Mouse (Mus musculus): ENCODE results near the gene Hao2. TPM values are rescaled to one million over a fixed set of nuclear protein-coding genes. Genes with fewer than 3 reads are reported as not detected.

Hao2 gene
- polyA plus RNA-seq, 1 experiment from 2014 or later: not detected

- no peak for ATAC-seq (ENCODE audit: insufficient read depth, low FRiP score, low TSS enrichment)
These were observed 12.2 kb downstream of the Hao2 start for GRCm38 (mm10) chr3:98880831-98881230.

GRCm38 (mm10) chr3:98880216-98880615 lies 12.8 kb downstream of the Hao2 start:
- H3K4me3 ChIP-seq (ENCODE audit: low read depth, low read length): no peak overlapping the region
- no peaks in the 10 kb centered on the region for H3K4me1 ChIP-seq (ENCODE audit: control insufficient read depth, insufficient read depth, low read length)
- WGBS: 73% methylated on average over 6 of the region's 6 CpGs

More at GRCm38 (mm10) chr3:98880831-98881230, 12.2 kb downstream of the Hao2 start:
- H3K27ac ChIP-seq (ENCODE audit: low read depth, low read length): no peak overlapping the region
- no peaks in the 10 kb centered on the region for H3K4me1 ChIP-seq (ENCODE audit: control insufficient read depth, insufficient read depth, low read length)
- no peak overlapping the region for H3K4me2 ChIP-seq (ENCODE audit: low read depth)
- 85% methylated on average over 2 of the region's 2 CpGs for WGBS
- no peak for DNase-seq (ENCODE audit: low spot score)
- H3K36me3 ChIP-seq (ENCODE audit: control insufficient read depth, insufficient read depth, low read length): no peaks in the 10 kb centered on the region
- no peaks in the 10 kb centered on the region for H3K27me3 ChIP-seq (ENCODE audit: control insufficient read depth, insufficient read depth, low read length)
- H3K4me3 ChIP-seq (ENCODE audit: low read depth, low read length): no peak overlapping the region
- no peak overlapping the region for H3K9ac ChIP-seq (ENCODE audit: low read length)
- no peaks in the 10 kb centered on the region for H3K9me3 ChIP-seq (ENCODE audit: control insufficient read depth, low read length)

GRCm38 (mm10) chr3:98868219-98868618 lies 24.8 kb downstream of the Hao2 start:
- ATAC-seq (ENCODE audit: insufficient read depth, low FRiP score, low TSS enrichment) (no peak), DNase-seq (ENCODE audit: low spot score) (no peak)
- H3K27ac ChIP-seq (ENCODE audit: low read depth, low read length): no peak overlapping the region
- no peaks in the 10 kb centered on the region for H3K4me1 ChIP-seq (ENCODE audit: control insufficient read depth, insufficient read depth, low read length)
- H3K4me2 ChIP-seq (ENCODE audit: low read depth): no peak overlapping the region
- H3K27me3 ChIP-seq (ENCODE audit: control insufficient read depth, insufficient read depth, low read length): no peaks in the 10 kb centered on the region
- H3K4me3 ChIP-seq (ENCODE audit: low read depth, low read length): no peak overlapping the region
- H3K9me3 ChIP-seq (ENCODE audit: control insufficient read depth, low read length): no peaks in the 10 kb centered on the region
- H3K9ac ChIP-seq (ENCODE audit: low read length): no peak overlapping the region
- no peaks in the 10 kb centered on the region for H3K36me3 ChIP-seq (ENCODE audit: control insufficient read depth, insufficient read depth, low read length)
- 86% methylated on average over 2 of the region's 2 CpGs for WGBS

More at GRCm38 (mm10) chr3:98880216-98880615, 12.8 kb downstream of the Hao2 start:
- no peak overlapping the region for H3K27ac ChIP-seq (ENCODE audit: low read depth, low read length)
- DNase-seq (ENCODE audit: low spot score) (no peak), ATAC-seq (ENCODE audit: insufficient read depth, low FRiP score, low TSS enrichment) (no peak)
- no peaks in the 10 kb centered on the region for H3K27me3 ChIP-seq (ENCODE audit: control insufficient read depth, insufficient read depth, low read length)
- H3K4me2 ChIP-seq (ENCODE audit: low read depth): no peak overlapping the region
- H3K36me3 ChIP-seq (ENCODE audit: control insufficient read depth, insufficient read depth, low read length): no peaks in the 10 kb centered on the region
- H3K9me3 ChIP-seq (ENCODE audit: control insufficient read depth, low read length): no peaks in the 10 kb centered on the region
- H3K9ac ChIP-seq (ENCODE audit: low read length): no peak overlapping the region

GRCm38 (mm10) chr3:98862800-98863199 lies 30.2 kb downstream of the Hao2 start:
- Histone ChIP-seq H3K4me1 (ENCODE audit: control insufficient read depth, insufficient read depth, low read length) (no peaks in the 10 kb centered on the region), H3K36me3 (ENCODE audit: control insufficient read depth, insufficient read depth, low read length) (no peaks in the 10 kb centered on the region), H3K27ac (ENCODE audit: low read depth, low read length) (no peak overlapping the region), H3K4me2 (ENCODE audit: low read depth) (no peak overlapping the region), H3K9ac (ENCODE audit: low read length) (no peak overlapping the region), H3K9me3 (ENCODE audit: control insufficient read depth, low read length) (no peaks in the 10 kb centered on the region), H3K4me3 (ENCODE audit: low read depth, low read length) (no peak overlapping the region), H3K27me3 (ENCODE audit: control insufficient read depth, insufficient read depth, low read length) (no peaks in the 10 kb centered on the region)
- no peak for DNase-seq (ENCODE audit: low spot score)
- no peak for ATAC-seq (ENCODE audit: insufficient read depth, low FRiP score, low TSS enrichment)
- WGBS: 94% methylated on average over 1 of the region's 1 CpGs

GRCm38 (mm10) chr3:98859576-98859975 lies 33.5 kb downstream of the Hao2 start, which contains the start of gene Hsd3b1:
TSS of gene Hsd3b1 (minus strand) at chr3:98859794.
- Histone ChIP-seq H3K4me2 (ENCODE audit: low read depth) (no peak within 1 kb of the TSS), H3K9ac (ENCODE audit: low read length) (no peak within 1 kb of the TSS), H3K9me3 (ENCODE audit: control insufficient read depth, low read length) (no peaks in the 10 kb centered on the region), H3K4me3 (ENCODE audit: low read depth, low read length) (no peak within 1 kb of the TSS), H3K4me1 (ENCODE audit: control insufficient read depth, insufficient read depth, low read length) (no peaks in the 10 kb centered on the region), H3K27me3 (ENCODE audit: control insufficient read depth, insufficient read depth, low read length) (no peaks in the 10 kb centered on the region), H3K27ac (ENCODE audit: low read depth, low read length) (no peak within 1 kb of the TSS), H3K36me3 (ENCODE audit: control insufficient read depth, insufficient read depth, low read length) (no peaks in the 10 kb centered on the region)
- 92% methylated on average over 3 of the region's 3 CpGs for WGBS
- ATAC-seq (ENCODE audit: insufficient read depth, low FRiP score, low TSS enrichment) (no peak), DNase-seq (ENCODE audit: low spot score) (no peak)

- WGBS: 78% methylated on average over 2 of the region's 2 CpGs
- ATAC-seq (ENCODE audit: insufficient read depth, low FRiP score, low TSS enrichment): no peak
- H3K36me3 ChIP-seq (ENCODE audit: control insufficient read depth, insufficient read depth, low read length): no peaks in the 10 kb centered on the region
- H3K9me3 ChIP-seq (ENCODE audit: control insufficient read depth, low read length): no peaks in the 10 kb centered on the region
- H3K27ac ChIP-seq (ENCODE audit: low read depth, low read length): no peak overlapping the region
- H3K4me1 ChIP-seq (ENCODE audit: control insufficient read depth, insufficient read depth, low read length): no peaks in the 10 kb centered on the region
- no peak overlapping the region for H3K4me2 ChIP-seq (ENCODE audit: low read depth)
- no peaks in the 10 kb centered on the region for H3K27me3 ChIP-seq (ENCODE audit: control insufficient read depth, insufficient read depth, low read length)
- DNase-seq (ENCODE audit: low spot score): no peak
- no peak overlapping the region for H3K4me3 ChIP-seq (ENCODE audit: low read depth, low read length)
- no peak overlapping the region for H3K9ac ChIP-seq (ENCODE audit: low read length)
These were observed 35.0 kb downstream of the Hao2 start for GRCm38 (mm10) chr3:98858051-98858450.

GRCm38 (mm10) chr3:98856892-98857291 lies 36.1 kb downstream of the Hao2 start:
- H3K27ac ChIP-seq (ENCODE audit: low read depth, low read length): no peak overlapping the region
- 56% methylated on average over 1 of the region's 1 CpGs for WGBS
- H3K9ac ChIP-seq (ENCODE audit: low read length): no peak overlapping the region

GRCm38 (mm10) chr3:98855160-98855559 lies 37.9 kb downstream of the Hao2 start:
- Histone ChIP-seq H3K27ac (ENCODE audit: low read depth, low read length) (no peak overlapping the region), H3K9me3 (ENCODE audit: control insufficient read depth, low read length) (no peaks in the 10 kb centered on the region), H3K36me3 (ENCODE audit: control insufficient read depth, insufficient read depth, low read length) (no peaks in the 10 kb centered on the region), H3K4me3 (ENCODE audit: low read depth, low read length) (no peak overlapping the region), H3K9ac (ENCODE audit: low read length) (no peak overlapping the region), H3K27me3 (ENCODE audit: control insufficient read depth, insufficient read depth, low read length) (no peaks in the 10 kb centered on the region), H3K4me1 (ENCODE audit: control insufficient read depth, insufficient read depth, low read length) (no peaks in the 10 kb centered on the region), H3K4me2 (ENCODE audit: low read depth) (no peak overlapping the region)
- WGBS: 83% methylated on average over 3 of the region's 3 CpGs
- ATAC-seq (ENCODE audit: insufficient read depth, low FRiP score, low TSS enrichment) (no peak), DNase-seq (ENCODE audit: low spot score) (no peak)

More at GRCm38 (mm10) chr3:98856892-98857291, 36.1 kb downstream of the Hao2 start:
- Histone ChIP-seq H3K9me3 (ENCODE audit: control insufficient read depth, low read length) (no peaks in the 10 kb centered on the region), H3K27me3 (ENCODE audit: control insufficient read depth, insufficient read depth, low read length) (no peaks in the 10 kb centered on the region), H3K4me3 (ENCODE audit: low read depth, low read length) (no peak overlapping the region), H3K4me2 (ENCODE audit: low read depth) (no peak overlapping the region), H3K4me1 (ENCODE audit: control insufficient read depth, insufficient read depth, low read length) (no peaks in the 10 kb centered on the region), H3K36me3 (ENCODE audit: control insufficient read depth, insufficient read depth, low read length) (no peaks in the 10 kb centered on the region)
- ATAC-seq (ENCODE audit: insufficient read depth, low FRiP score, low TSS enrichment): no peak
- no peak for DNase-seq (ENCODE audit: low spot score)

GRCm38 (mm10) chr3:98853685-98854084 lies 39.4 kb downstream of the Hao2 start:
- no peaks in the 10 kb centered on the region for H3K27me3 ChIP-seq (ENCODE audit: control insufficient read depth, insufficient read depth, low read length)
- no peaks in the 10 kb centered on the region for H3K36me3 ChIP-seq (ENCODE audit: control insufficient read depth, insufficient read depth, low read length)
- H3K9me3 ChIP-seq (ENCODE audit: control insufficient read depth, low read length): no peaks in the 10 kb centered on the region
- WGBS: 56% methylated on average over 1 of the region's 1 CpGs
- no peaks in the 10 kb centered on the region for H3K4me1 ChIP-seq (ENCODE audit: control insufficient read depth, insufficient read depth, low read length)
- DNase-seq (ENCODE audit: low spot score) (no peak), ATAC-seq (ENCODE audit: insufficient read depth, low FRiP score, low TSS enrichment) (no peak)
- no peak overlapping the region for H3K27ac ChIP-seq (ENCODE audit: low read depth, low read length)
- no peak overlapping the region for H3K4me3 ChIP-seq (ENCODE audit: low read depth, low read length)
- no peak overlapping the region for H3K9ac ChIP-seq (ENCODE audit: low read length)
- H3K4me2 ChIP-seq (ENCODE audit: low read depth): no peak overlapping the region
